Mouse (Mus musculus) spleen, postnatal 4 days (tissue): ENCODE measurements around the gene Sec24b.

Source experiments
- DNase-seq, 2 experiments: peaks; one replicate each; pipeline ENCODE4 v3.0.0; 2022; ENCODE audit warnings: low spot score in 2 of 2

Gene Sec24b

DNA sequence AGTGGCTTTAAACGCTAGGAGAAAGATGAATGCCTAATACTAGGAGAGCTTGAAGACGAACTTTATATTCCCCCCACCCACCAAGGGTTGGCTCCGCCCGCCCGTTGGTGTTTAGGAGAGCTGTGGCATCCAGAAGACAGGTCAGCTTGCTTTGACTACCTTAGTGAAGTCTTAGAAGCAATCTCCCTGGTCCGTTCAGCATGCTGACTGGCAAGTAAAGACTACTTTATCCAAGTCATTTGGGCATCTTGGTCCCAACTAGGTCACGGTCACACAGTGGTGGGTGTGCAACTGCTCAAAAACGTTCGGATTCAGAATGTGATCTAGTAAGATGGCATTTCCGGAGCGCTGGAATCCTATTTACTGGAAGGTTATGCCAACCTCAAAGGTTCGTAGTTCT lies at the start of gene Sec24b:
TSS of gene Sec24b (minus strand) at position 273 of the 400 bp plus-strand sequence.
- DNase-seq, result no peak

DNA sequence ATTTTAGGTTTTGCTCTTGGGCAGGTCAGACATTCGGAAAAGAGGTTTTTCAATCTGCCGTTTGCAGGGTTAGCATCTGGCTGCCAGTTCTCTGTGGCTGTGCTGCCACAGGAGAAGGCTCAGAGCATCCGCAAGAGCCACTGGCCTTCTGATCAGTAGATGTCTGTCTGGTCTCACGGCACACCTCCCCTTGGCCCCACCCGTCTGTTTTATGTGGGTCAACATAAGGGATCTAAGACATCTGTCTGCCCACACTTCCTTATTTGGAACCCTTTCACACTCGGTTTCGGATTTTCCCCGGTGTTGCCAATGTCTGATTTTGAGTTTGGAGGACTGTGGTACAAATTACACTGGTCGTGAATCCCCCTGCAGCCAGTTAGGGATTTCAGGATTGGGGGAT lies 43.1 kb upstream of the Sec24b start:
- no peak for DNase-seq

DNA sequence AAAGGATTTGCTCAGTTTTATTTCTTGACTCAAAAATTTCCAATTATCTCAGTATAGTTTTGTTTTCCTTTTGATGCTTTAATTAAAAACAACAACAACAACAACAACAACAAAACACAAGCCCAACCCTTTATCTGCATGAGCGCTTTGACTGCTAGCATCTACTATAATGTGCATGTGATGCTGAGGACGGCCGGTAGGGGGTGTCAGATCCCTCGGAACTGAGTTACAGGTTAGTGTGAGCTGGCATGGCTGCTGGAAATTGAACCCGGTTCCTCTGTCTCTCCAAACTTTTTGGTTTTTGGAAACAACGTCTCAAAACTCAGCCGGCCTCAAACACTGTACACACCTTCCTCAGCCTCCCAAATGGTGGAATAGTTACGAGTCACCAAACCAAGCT lies 42.1 kb upstream of the Sec24b start:
- DNase-seq, result peak; percentile 23 to 68

DNA sequence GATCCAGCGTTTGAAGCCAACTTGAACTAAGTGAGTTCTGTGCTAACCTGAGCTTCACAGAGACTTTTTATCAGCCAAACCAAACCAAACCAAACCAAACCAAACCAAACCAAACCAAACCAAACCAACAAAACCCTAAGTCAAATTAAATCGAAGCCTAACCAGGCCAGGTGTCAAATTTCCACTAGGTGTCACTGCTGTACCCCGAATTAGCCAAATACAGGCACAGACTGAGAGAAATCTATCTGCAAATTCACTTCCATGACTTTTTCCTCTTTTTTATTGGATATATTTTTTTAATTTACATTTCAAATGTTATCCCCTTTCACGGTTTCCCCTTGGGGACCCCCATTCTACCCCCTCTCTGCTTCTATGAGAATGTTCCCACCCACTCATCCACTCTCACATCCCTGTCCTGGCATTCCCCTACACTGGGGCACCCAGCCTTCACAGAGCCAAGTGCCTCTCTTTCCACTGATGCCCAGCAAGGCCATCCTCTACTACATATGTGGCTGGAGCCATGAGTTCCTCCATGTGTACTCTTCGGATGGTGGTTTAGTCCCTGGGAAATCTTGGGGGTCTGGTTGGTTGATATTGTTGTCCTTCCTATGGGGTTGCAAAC lies 33.9 kb upstream of the Sec24b start:
- DNase-seq, result no peak

DNA sequence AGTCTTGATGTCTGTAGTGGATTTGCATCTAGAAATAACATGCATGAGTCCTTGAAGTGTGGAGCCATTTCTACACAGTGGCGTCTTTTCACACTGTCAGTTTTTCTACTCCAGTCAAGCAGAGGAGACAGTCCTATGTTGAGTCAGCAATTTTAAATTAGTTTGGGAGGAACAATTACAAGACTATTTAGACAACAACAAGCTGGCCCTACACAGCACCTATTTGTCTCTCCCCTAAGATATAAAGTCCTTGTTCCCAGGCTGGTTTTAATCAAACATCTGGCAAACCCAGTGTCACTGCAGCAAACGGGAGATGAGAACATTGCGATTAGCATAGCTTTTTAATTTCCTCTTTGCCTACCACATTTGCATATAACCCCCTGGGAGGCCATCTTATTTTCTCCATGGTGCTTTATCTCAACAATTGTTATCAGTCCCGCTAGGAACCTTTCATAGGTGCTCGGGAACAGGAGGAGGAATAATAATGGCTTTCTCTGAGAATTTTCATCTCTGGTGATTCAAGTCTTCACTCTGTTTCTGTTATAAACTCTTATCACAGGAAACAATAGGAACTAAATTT lies 32.9 kb upstream of the Sec24b start:
- no peak for DNase-seq

DNA sequence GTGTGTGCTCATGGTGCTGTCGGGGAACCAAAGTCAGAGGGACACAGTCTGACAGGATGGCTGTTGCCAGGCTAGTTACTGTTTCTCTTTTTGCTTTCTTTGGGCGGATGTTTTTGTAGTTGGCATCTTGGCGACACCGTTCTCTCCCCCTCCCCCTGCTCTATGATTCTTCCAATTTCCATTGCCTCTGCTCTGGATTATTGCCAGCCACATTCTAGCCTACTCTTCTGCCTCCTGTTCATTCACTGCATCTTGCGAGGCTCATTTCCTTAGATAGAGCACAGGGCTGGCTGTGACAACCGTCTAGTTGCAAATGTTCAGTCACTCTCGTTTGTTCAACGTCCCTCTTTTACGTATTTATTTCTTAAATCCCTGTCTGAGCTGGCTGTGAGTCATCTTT lies 29.1 kb upstream of the Sec24b start:
- DNase-seq, result no peak

DNA sequence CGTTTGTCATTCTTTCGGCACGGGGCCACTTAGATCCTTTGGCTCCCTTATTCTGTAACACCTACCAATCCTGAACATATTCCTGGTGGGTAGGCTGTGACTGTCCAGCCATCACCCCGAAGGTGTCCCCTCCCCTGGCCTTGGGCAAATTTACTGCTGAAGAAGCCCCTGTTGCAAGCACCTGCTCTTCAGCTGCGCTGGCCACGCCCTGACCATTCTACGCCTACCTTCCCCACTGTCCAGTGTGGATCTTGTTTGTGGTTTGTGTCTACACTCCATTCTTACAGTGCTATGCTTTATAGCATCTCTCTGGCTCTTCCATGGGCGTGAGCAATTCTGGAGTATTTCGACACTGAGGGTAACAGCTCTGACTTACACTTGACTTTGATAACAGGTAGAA lies 27.3 kb upstream of the Sec24b start:
- no peak for DNase-seq

DNA sequence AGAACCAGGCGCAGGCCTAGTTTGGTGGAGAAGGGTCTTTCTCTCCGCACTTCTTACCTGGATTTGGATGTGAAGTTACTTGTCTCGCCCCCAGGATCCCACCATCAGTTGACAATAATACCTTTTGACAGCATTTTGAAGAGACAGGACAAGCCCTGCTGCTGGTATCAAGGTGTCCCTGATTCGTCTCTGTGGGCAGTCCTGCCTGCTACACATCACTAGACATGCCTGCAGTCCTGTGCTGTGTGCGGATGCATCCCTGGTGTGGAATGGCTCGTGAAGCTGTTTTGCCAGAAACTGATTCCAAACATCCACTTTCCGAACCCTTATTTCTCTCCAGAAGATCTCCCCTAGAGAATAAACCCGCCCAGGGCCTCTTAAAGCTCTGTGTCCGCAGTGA lies 26.1 kb upstream of the Sec24b start:
- no peak for DNase-seq

DNA sequence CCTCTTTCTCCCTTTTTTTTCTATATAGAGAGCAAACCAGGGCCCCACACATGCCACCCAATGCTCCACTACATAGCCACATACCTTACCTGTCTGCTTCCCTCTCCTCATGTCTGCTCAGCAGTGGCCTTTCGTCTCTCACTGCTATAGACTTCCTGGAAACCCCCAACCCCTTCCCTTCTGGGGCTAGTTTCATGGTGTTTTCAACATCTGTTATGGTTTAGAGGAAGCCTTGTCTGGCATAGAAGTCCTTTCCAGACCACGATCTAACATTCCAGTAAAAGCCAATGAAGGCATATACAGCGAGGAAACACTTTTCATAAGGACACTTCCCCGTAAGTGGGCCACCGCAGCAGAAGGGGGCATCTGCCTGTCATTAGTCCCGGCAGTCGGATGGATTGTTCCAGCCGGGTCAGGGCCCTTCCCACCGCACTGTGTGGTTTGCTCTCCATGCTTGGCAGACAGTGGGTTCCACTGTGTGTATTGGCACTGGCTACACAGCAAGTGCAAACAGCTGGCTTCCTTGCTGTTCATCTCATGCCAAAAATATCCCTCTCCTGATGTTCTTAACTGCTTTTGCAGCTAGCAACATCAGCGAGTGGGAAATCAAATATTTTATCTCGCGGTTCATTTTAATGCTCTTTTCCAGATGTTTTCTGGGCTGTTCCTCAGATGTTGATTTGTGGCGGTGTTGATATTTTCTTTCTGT lies 25.2 kb upstream of the Sec24b start:
- no peak for DNase-seq

DNA sequence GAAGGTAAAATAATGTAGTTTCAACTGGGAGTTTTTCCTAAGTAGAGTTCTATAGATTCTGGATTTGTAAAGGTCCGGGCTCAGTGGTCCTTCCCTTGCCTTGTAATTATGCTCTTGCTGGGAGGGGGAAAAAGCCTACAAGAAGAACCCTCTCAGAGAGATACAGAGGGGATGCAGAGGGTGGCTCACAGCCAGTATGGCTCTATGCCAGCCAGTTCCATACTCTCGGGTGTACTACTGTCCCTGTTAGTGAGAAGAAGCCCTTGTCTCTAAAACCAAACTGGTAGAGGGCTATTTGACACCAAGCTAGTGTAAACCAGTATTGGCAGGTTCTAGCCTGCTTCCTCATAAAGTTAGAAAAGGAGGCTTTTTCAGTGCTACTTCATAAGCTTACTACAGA lies 22.0 kb upstream of the Sec24b start:
- DNase-seq, result no peak

DNA sequence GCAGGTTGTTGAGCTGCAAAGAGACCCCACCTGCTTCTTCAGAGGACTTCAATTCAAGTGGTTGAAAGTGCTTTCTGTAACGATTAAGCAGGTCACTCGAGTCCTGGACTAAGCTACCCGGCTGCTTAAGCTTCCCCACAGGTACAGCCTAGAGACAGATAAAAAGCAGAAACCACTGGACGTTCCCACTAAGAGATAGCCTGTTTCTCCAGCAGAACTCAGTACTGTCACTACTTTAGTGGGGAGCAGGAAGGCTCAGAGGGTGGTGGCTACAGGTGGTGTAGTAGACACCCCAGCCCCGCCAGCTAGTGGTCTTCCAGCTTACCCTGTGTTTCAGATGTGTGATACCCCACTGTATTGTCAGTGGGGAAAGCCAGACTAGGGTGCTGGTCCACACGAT lies 19.3 kb upstream of the Sec24b start:
- DNase-seq, result no peak

DNA sequence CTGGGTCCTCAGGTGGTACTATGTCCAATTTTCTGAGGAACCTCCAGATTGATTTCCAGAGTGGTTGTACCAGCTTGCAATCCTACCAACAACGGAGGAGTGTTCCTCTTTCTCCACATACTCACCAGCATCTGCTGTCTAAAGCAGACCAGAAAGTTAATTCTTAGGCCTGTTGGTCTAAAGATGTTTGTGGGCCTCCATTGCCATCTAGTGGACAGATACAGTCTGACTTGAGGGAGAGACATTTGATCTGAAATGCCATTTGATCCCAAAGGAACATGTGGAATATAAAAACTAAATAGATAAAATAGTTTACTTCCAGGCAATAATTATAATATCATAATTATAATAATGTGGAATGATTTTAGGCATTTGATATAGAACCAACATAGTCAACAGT lies 18.4 kb upstream of the Sec24b start:
- peak in 1 of 2 experiments; percentile 18 for DNase-seq

DNA sequence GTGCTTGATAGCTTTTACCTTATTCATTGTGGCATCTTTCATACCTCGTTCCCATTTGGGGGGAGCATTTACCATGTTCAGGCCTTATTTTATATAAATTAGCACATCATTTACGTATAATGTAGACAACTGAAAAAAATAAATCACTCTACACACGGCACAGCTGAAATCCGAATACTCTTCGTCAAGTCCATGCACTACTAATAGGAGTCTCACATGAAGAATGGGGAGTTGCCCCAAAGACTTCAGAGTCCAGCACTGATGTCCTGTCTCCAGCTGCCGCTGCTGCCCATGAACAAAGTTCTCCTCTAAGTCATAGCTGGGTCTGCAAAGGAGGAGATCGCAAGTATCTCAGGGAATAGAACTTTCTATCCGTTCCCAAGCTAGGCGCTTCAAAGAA lies 15.9 kb upstream of the Sec24b start:
- DNase-seq, result no peak

DNA sequence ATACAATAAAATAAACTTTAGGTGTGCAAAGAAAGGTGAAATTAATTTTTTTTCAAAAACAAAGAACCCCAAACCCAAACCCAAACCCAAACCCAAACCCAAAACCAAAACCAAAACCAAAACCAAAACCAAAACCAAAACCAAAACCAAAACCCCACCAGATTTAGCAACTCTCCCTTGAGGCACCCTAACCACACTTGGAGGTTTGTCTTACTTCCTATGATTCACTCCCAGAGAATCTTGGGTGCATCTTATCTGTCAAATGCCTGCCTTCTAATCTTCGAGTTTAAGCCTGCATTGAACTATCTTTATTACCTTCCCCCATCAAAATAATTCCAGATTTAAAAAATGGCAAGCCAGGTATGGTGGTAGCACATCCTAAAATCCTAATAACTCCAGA lies 14.4 kb upstream of the Sec24b start:
- DNase-seq, result no peak

DNA sequence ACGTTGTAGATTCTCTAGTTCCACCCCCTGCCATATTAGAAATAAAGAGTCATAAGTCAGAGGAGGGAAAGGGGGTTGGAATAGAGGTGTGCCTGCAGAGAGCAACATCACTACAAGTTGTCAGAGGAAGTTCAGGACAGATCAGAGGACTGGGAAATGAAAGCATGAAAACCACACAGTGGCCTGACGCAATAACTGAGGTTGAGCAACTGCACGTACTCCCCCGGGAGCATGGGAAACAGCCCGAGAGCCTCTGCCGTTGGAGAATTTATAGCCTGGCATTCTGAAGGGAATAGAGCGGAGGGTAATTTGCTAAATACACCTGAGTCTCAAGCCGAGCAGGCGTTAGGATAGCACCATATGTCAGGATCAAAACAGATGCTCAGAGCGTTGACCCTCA lies 11.7 kb upstream of the Sec24b start:
- DNase-seq, result no peak

DNA sequence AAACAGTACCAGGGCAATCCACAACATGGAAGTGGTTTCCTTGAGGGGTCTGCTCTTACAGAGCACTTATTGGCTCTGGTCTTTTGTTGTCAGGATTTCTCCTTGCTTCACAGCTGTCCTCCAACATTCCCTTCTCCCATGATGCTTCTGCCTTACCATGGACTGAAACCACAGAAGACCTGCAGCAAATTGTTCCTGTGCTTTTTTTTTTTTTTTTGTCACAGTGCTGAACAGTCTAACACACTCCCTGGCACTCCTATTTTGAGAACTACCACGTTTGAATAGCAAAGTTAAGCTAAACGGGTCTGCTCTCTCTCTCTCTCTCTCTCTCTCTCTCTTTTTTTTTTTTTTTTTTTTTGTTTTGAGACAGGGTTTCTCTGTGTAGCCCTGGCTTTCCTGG lies 10.6 kb upstream of the Sec24b start:
- no peak for DNase-seq

DNA sequence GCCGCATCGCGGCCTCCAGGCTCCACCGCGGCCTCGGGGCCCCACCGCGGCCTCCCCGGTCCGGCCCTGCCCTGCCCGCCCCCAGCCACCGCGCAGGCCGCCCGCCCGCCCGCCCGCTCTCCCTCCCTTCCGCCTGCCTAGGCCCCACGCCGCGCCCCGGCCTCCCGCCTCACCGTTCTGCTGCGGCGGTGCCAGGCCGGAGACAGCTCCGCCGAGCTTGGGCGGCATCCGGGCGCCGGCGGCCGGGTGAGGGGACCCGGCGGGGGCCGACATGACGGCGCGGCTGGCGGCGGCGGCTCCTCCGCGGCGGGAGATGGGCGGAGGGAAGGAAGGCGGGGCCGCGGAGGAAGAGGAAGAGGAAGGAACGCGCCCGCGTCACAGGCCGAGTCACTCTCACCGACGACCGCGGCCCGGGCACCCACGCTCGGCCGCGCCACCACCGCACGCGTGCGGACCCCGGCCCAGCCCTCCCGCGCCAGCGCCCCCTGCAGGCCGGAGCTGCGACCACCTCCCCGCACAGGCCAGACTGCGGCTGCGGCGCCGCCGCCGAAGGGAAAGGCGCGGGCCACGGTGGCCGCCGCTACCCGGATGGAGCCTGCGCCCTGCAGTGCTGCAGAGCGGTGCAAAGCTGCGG lies 840 bp downstream of the Sec24b start:
- peak; percentile 76 to 89 for DNase-seq

DNA sequence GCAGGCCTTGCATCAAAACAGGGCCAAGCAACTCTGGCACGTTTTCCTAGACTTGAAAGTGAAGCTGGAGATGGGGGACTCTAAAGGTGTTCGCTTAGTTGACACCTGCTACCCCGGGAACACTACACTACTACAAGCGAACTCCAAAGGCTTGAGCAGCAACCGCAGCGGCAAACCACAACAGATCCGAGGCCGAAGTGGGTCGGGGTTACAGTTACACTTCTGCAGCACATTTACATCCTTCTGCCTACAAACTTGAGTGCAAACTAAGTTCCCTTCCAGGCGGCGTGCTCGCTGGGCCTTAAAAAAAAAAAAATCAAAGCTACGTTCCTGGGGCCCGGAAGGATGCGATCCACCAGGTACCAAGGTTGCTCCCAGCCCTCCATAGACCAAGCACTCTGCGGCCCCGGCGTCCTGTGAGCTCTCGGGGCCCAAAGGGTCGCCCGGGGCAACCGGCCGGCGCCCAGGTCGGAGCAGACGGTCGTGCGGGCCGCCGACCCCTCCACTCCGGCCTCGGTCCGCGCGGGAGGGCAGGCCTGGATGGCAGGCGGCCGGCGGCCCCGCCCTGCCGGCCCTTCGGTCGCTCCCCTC lies 1.5 kb downstream of the Sec24b start:
- peak in 1 of 2 experiments; percentile 18 for DNase-seq

DNA sequence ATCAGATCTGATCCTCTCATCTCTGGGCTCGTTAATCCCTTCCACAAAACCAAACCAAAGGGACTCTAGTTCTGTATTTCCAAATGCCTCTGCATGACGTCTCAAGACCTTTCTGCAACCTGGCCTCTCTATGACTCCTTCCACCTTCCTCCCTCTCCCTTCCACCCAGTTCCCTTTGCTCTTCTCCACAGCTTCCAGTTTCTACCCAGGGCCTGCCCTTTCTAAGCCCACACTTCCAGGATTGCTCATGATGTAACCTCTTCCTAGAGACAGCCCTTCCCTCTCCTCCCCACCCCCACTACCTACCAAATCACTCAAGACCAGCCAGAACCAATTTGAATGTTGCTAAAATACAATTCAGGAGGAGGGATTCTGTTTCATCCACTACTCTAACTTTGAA lies 2.9 kb downstream of the Sec24b start:
- no peak for DNase-seq

DNA sequence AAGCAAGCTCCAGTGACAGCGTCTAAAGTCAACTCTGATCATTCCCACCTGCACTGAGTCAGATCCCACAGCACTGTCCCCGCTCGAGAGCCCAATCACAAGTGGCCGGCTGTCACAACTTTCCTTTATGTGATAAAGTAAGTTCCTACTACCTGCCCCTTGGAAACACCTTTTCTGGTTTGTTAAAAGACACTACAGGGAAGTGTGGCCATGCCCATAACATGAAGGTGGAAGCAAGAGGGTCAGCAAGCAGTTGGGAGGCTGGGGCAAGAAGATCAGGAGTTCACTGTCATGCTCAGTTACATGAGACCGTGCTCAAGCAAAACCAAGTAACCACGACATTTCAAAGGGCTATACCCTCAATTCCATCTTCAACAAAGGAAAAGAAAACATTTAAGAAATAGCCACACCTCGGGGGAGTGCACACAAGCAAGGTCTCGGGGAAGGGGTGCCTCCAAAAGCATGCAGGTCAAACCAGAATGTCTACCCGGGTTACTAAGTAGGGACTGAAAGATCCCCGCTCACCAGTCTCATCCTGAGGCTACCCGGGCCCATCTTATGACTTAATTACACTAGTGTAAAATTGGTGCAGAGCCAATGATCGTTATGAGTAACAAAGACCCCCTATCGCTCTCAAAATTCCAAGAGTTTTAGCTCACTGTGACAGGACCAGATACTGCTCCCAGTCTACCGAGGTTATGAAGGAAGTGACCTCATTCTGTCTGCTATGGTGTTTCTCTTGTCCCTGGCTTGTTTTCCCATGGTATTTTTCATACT lies 3.6 kb downstream of the Sec24b start:
- no peak for DNase-seq

DNA sequence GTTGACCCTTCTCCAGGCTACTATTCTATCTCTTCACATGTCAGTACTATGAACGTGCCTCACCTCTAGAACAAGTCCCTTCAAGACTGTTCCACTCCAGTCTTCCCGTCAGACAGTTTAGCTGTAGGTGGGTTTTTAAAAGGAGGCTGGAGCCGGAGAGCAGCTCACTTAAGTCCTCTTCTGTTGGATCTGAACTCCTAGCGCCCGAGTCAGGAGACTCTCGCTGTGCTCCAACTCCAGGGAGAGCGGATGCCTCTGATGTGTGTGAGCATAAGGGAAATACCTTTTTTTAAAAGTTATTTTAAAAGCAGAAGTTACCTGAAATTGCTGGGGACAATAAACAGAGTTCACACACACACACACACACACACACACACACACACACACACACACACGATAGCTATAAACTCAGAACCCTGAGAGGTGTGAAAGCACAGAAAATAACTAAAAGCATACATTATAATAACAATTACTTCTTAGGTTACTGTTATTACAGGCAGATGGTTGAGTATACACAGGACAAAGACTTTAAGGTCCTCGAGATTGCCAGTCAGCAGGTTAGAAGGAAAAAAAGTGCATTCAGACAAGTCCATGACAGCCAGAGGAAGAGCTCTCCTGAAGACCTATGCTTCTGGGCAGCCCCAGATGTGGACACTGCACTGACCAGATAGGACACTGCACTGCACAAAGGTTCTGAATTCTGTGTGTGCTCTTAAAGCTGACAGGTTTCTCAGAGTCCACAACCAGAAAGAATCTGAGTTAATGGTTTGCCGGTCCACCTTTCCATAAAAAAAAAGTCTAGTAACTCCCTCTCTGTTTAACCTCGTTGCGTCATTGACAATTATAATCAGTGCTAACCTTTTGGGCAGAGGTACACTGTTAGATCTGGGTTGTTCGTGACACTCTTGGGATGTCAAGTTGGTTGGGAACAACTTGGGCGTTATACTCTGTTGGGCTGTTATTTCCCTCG lies 5.7 kb downstream of the Sec24b start:
- no peak for DNase-seq
